Mouse (Mus musculus) megakaryocyte, embryonic 14.5 days (primary cell): ENCODE data around the gene Adgra3. TPM values are rescaled to one million over a fixed set of nuclear protein-coding genes. Genes with fewer than 3 reads are reported as not detected.

Experiments
- H3K27me3 ChIP-seq: replicated peaks from 2 replicates; pipeline ENCODE3; 2012; ENCODE audit warnings: inconsistent platforms
- H3K36me3 ChIP-seq: replicated peaks from 2 replicates; pipeline ENCODE3; 2012; ENCODE audit warnings: low read length, inconsistent platforms, mixed read lengths
- H3K4me1 ChIP-seq: 2 replicates; pipeline ENCODE4 v1.6.1; 2012; ENCODE audit warnings: inconsistent platforms
- H3K4me3 ChIP-seq: replicated peaks from 2 replicates; pipeline ENCODE3; 2012; ENCODE audit warnings: moderate library complexity, mild to moderate bottlenecking, inconsistent platforms
- H3K9me3 ChIP-seq: 2 replicates; pipeline ENCODE4 v1.6.1; 2012; ENCODE audit warnings: inconsistent platforms
- FLI1 ChIP-seq: IDR thresholded peaks from 2 replicates; pipeline ENCODE4 v1.6.1; 2012; ENCODE audit warnings: low read length, inconsistent platforms, mixed read lengths
- GATA1 ChIP-seq: IDR thresholded peaks from 3 replicates; pipeline ENCODE4 v1.6.1; 2012; ENCODE audit warnings: mixed read lengths, low read length, inconsistent platforms, borderline replicate concordance
- polyA plus RNA-seq: library from polyadenylated mRNA; stranded (reverse); fragments of >175 nt; gene quantifications from 2 replicates; pipeline ENCODE4 v1.2.3, GENCODE M21; 2012; ENCODE audit warnings: low replicate concordance; ENCODE audit not compliant: insufficient read depth

Adgra3 gene
- polyA plus RNA-seq, 1 experiment = 0.18 TPM

GRCm38 (mm10) chr5:50033660-50034059 lies 25.1 kb downstream of the Adgra3 start:
- no peak overlapping the region for H3K4me3 ChIP-seq
- no peaks in the 10 kb centered on the region for H3K36me3 ChIP-seq
- H3K4me1 ChIP-seq = peaks cover 48% of the 10 kb centered on the region
- TF ChIP-seq FLI1 (no peak), GATA1 (no peak)
- H3K27me3 ChIP-seq = peaks cover 2% of the 10 kb centered on the region
- no peaks in the 10 kb centered on the region for H3K9me3 ChIP-seq

- H3K4me3 ChIP-seq = no peak overlapping the region
- no peaks in the 10 kb centered on the region for H3K9me3 ChIP-seq
- H3K36me3 ChIP-seq = no peaks in the 10 kb centered on the region
- peaks cover 52% of the 10 kb centered on the region for H3K4me1 ChIP-seq
- peaks cover 2% of the 10 kb centered on the region for H3K27me3 ChIP-seq
- TF ChIP-seq GATA1 (no peak), FLI1 (no peak)
Observed at GRCm38 (mm10) chr5:50032332-50032731, 26.5 kb downstream of the Adgra3 start.

- Histone ChIP-seq H3K4me1 (peaks cover 57% of the 10 kb centered on the region), H3K36me3 (no peaks in the 10 kb centered on the region), H3K4me3 (no peak overlapping the region), H3K9me3 (no peaks in the 10 kb centered on the region), H3K27me3 (peaks cover 2% of the 10 kb centered on the region)
- TF ChIP-seq FLI1 = no peak
- no peak for TF ChIP-seq GATA1
Observed at GRCm38 (mm10) chr5:50031763-50032272, 27.0 kb downstream of the Adgra3 start.

- Histone ChIP-seq H3K9me3 (no peaks in the 10 kb centered on the region), H3K4me1 (peaks cover 62% of the 10 kb centered on the region), H3K4me3 (no peak overlapping the region), H3K36me3 (no peaks in the 10 kb centered on the region), H3K27me3 (peaks cover 2% of the 10 kb centered on the region)
- TF ChIP-seq FLI1 (no peak), GATA1 (no peak)
Observed at GRCm38 (mm10) chr5:50031288-50031687, 27.5 kb downstream of the Adgra3 start.

- Histone ChIP-seq H3K9me3 (no peaks in the 10 kb centered on the region), H3K4me1 (peaks cover 61% of the 10 kb centered on the region), H3K27me3 (no peaks in the 10 kb centered on the region), H3K4me3 (peak overlapping the region; percentile 68), H3K36me3 (no peaks in the 10 kb centered on the region)
- no peak for TF ChIP-seq FLI1
- no peak for TF ChIP-seq GATA1
Observed at GRCm38 (mm10) chr5:50029662-50030061, 29.1 kb downstream of the Adgra3 start.

- Histone ChIP-seq H3K4me1 (peaks cover 65% of the 10 kb centered on the region), H3K27me3 (no peaks in the 10 kb centered on the region), H3K36me3 (peaks cover 7% of the 10 kb centered on the region), H3K9me3 (no peaks in the 10 kb centered on the region), H3K4me3 (no peak overlapping the region)
- TF ChIP-seq FLI1 (no peak), GATA1 (no peak)
Observed at GRCm38 (mm10) chr5:50027561-50027960, 31.2 kb downstream of the Adgra3 start.

GRCm38 (mm10) chr5:50027001-50027400 lies 31.8 kb downstream of the Adgra3 start:
- Histone ChIP-seq H3K9me3 (no peaks in the 10 kb centered on the region), H3K27me3 (no peaks in the 10 kb centered on the region), H3K4me1 (peaks cover 62% of the 10 kb centered on the region), H3K4me3 (no peak overlapping the region), H3K36me3 (peaks cover 8% of the 10 kb centered on the region)
- TF ChIP-seq FLI1 (no peak), GATA1 (no peak)

- Histone ChIP-seq H3K4me1 (peaks cover 58% of the 10 kb centered on the region), H3K27me3 (no peaks in the 10 kb centered on the region), H3K36me3 (peaks cover 8% of the 10 kb centered on the region), H3K4me3 (peak overlapping the region; percentile 15), H3K9me3 (no peaks in the 10 kb centered on the region)
- TF ChIP-seq GATA1 = no peak
Observed at GRCm38 (mm10) chr5:50026148-50026547, 32.7 kb downstream of the Adgra3 start.

GRCm38 (mm10) chr5:50024097-50024496 lies 34.7 kb downstream of the Adgra3 start:
- TF ChIP-seq FLI1 (no peak), GATA1 (no peak)
- Histone ChIP-seq H3K9me3 (no peaks in the 10 kb centered on the region), H3K4me1 (peaks cover 44% of the 10 kb centered on the region), H3K27me3 (no peaks in the 10 kb centered on the region), H3K4me3 (peak overlapping the region; percentile 30), H3K36me3 (peaks cover 8% of the 10 kb centered on the region)

GRCm38 (mm10) chr5:50015987-50016587 lies 42.7 kb downstream of the Adgra3 start:
- peaks cover 3% of the 10 kb centered on the region for H3K36me3 ChIP-seq
- TF ChIP-seq GATA1 = no peak
- TF ChIP-seq FLI1 = no peak
- H3K4me3 ChIP-seq = peak overlapping the region; percentile 30
- no peaks in the 10 kb centered on the region for H3K9me3 ChIP-seq
- no peaks in the 10 kb centered on the region for H3K27me3 ChIP-seq
- H3K4me1 ChIP-seq = peaks cover 25% of the 10 kb centered on the region
